Mouse (Mus musculus): ENCODE results near the gene Rev3l.

DNA sequence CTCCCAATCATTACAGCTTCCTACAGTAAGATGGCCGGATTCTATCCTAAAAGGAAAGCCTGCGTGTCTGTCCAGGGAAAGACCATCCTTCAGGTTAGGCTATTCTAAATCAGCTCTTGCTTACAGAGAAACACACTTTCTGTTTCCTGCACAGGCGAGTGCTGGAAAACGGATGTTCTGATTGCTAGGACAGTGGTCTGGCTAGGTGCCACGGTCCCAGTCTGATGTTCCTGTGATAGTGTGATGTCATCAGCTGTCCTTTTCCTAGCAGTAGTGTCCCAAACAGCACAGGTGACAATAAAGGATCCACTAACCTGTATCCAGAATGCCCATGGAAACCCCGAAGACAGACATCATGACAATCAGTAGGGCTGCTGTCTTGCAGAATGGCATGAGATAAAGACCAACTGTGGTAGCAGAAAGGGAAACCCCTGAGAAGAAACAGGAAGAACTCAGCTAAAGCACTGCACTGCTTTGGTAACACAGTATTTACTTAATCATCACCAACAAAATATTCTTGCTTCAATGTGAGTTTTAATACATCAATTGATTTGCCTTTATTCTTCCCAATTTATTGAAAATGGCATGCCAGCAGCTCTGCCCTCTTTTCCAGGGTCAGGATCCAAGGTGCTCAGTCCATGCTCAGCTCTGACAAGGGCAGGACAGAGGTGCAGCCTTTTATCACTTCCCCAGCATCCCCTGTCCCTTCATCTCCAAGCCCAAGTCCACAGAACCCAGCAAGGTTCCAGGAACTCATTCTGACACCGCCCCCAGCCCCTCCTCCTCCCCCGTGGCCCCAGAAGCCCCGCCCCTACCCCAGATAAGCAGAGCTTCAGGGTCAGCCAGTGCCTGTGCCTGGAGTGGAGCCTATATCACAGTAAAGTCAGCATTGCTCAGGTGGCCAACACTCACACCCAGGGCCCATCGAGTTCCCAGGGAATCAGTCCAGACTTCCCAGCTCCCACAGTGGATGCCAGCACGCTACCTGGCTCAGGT lies 162.1 kb downstream of the Rev3l start:
- TF ChIP-seq CTCF (IDR thresholded peaks at IDR 0.05; ENCODE audit: extremely low read depth, insufficient read depth, low read length) (no peak), POLR2A (IDR thresholded peaks at IDR 0.05; ENCODE audit: extremely low read depth, insufficient read depth, low read length) (no peak)

All from cortical plate, adult 2 months (tissue).